Mouse (Mus musculus) neural tube, embryonic 11.5 days (tissue): ENCODE results near the gene Arhgef3. TPM values are rescaled to one million over a fixed set of nuclear protein-coding genes. Genes with fewer than 3 reads are reported as not detected.

Source experiments
- ATAC-seq: fragments of 200-750 bp; cut with Nextera tagmentation; 2 replicates; pipeline ENCODE4 v1.8.0; 2017; ENCODE audit warnings: moderate number of reproducible peaks, mild to moderate bottlenecking, moderate TSS enrichment, moderate library complexity; ENCODE audit not compliant: insufficient read depth, low FRiP score, low TSS enrichment
- DNase-seq: peaks from one replicate; pipeline ENCODE4 v3.0.0-alpha.2; 2015; ENCODE audit warnings: low spot score
- H3K27ac ChIP-seq: fragments of 300-500 bp; sonication (generic); 2 replicates; pipeline ENCODE4 v1.5.1; 2014; ENCODE audit warnings: low read depth, mild to moderate bottlenecking, low read length
- H3K27me3 ChIP-seq: fragments of 300-500 bp; sonication (generic); 2 replicates; pipeline ENCODE4 v1.6.1; 2014; ENCODE audit warnings: mild to moderate bottlenecking, low read length, mixed read lengths; ENCODE audit not compliant: control insufficient read depth, insufficient read depth
- H3K36me3 ChIP-seq: fragments of 300-500 bp; sonication (generic); 2 replicates; pipeline ENCODE4 v1.6.1; 2014; ENCODE audit warnings: mild to moderate bottlenecking, low read length, moderate library complexity, mixed read lengths; ENCODE audit not compliant: control insufficient read depth, insufficient read depth
- H3K4me1 ChIP-seq: fragments of 300-500 bp; sonication (generic); 2 replicates; pipeline ENCODE4 v1.6.1; 2014; ENCODE audit warnings: low read length, mixed read lengths; ENCODE audit not compliant: control insufficient read depth, insufficient read depth
- H3K4me2 ChIP-seq: fragments of 300-500 bp; sonication (generic); 2 replicates; pipeline ENCODE4 v1.6.1; 2014; ENCODE audit warnings: low read depth, mild to moderate bottlenecking, moderate library complexity
- H3K4me3 ChIP-seq: fragments of 300-500 bp; sonication (generic); 2 replicates; pipeline ENCODE4 v1.5.1; 2014; ENCODE audit warnings: low read depth, low read length
- H3K9ac ChIP-seq: fragments of 300-500 bp; sonication (generic); 2 replicates; pipeline ENCODE4 v1.6.1; 2014; ENCODE audit warnings: mild to moderate bottlenecking, low read length
- H3K9me3 ChIP-seq: fragments of 300-500 bp; sonication (generic); 2 replicates; pipeline ENCODE4 v1.6.1; 2016; ENCODE audit warnings: low read length; ENCODE audit not compliant: control insufficient read depth
- WGBS: fragments of 180-500 bp; shearing (Covaris S2); extraction: QIAGEN DNeasy Blood & Tissue Kit; methylation state at CpG from one replicate; pipeline ENCODE4 v1.1.7; 2014; 5-methylcytosine and 5-hydroxymethylcytosine counted together
- polyA plus RNA-seq: library from polyadenylated mRNA; unstranded; fragments of >200 nt; fragmentation: Nextera tagmentation; extraction: Ambion mirVana; gene quantifications from 2 replicates; pipeline ENCODE4 v1.2.1, GENCODE M21; 2014

Arhgef3 gene
- polyA plus RNA-seq, 1 experiment from 2014 or later: 5.1 TPM

- no peak for ATAC-seq
- 81% methylated on average over 5 of the region's 5 CpGs for WGBS
- no peaks in the 10 kb centered on the region for H3K9me3 ChIP-seq
- H3K9ac ChIP-seq: no peak overlapping the region
- H3K27me3 ChIP-seq: no peaks in the 10 kb centered on the region
- no peak overlapping the region for H3K27ac ChIP-seq
- no peaks in the 10 kb centered on the region for H3K36me3 ChIP-seq
- no peak for DNase-seq
- no peaks in the 10 kb centered on the region for H3K4me1 ChIP-seq
- no peak overlapping the region for H3K4me2 ChIP-seq
- H3K4me3 ChIP-seq: no peak overlapping the region
These were observed 182.3 kb downstream of the Arhgef3 start for GRCm38 (mm10) chr14:27296987-27297386.

- H3K27me3 ChIP-seq: no peaks in the 10 kb centered on the region
- DNase-seq: no peak
- H3K4me2 ChIP-seq: no peak overlapping the region
- no peaks in the 10 kb centered on the region for H3K4me1 ChIP-seq
- WGBS: 77% methylated on average over 2 of the region's 2 CpGs
- H3K9me3 ChIP-seq: no peaks in the 10 kb centered on the region
- ATAC-seq: no peak
- H3K27ac ChIP-seq: no peak overlapping the region
- no peaks in the 10 kb centered on the region for H3K36me3 ChIP-seq
- H3K4me3 ChIP-seq: no peak overlapping the region
- H3K9ac ChIP-seq: no peak overlapping the region
These were observed 184.2 kb downstream of the Arhgef3 start for GRCm38 (mm10) chr14:27298875-27299274.

GRCm38 (mm10) chr14:27299705-27300104 lies 185.0 kb downstream of the Arhgef3 start:
- no peak overlapping the region for H3K4me2 ChIP-seq
- no peaks in the 10 kb centered on the region for H3K27me3 ChIP-seq
- DNase-seq (no peak), ATAC-seq (no peak)
- H3K9ac ChIP-seq: no peak overlapping the region
- no peaks in the 10 kb centered on the region for H3K36me3 ChIP-seq
- WGBS: 81% methylated on average over 4 of the region's 4 CpGs
- no peaks in the 10 kb centered on the region for H3K4me1 ChIP-seq
- H3K27ac ChIP-seq: no peak overlapping the region
- no peaks in the 10 kb centered on the region for H3K9me3 ChIP-seq
- H3K4me3 ChIP-seq: no peak overlapping the region

GRCm38 (mm10) chr14:27301768-27302499 lies 187.2 kb downstream of the Arhgef3 start:
- Histone ChIP-seq H3K36me3 (no peaks in the 10 kb centered on the region), H3K9me3 (no peaks in the 10 kb centered on the region), H3K4me1 (no peaks in the 10 kb centered on the region), H3K9ac (no peak overlapping the region), H3K27me3 (no peaks in the 10 kb centered on the region), H3K27ac (no peak overlapping the region), H3K4me2 (no peak overlapping the region), H3K4me3 (no peak overlapping the region)
- WGBS: 86% methylated on average over 5 of the region's 5 CpGs
- DNase-seq (no peak), ATAC-seq (no peak)

GRCm38 (mm10) chr14:27303294-27303693 lies 188.6 kb downstream of the Arhgef3 start:
- Histone ChIP-seq H3K9me3 (no peaks in the 10 kb centered on the region), H3K4me1 (no peaks in the 10 kb centered on the region), H3K27me3 (no peaks in the 10 kb centered on the region), H3K4me3 (no peak overlapping the region), H3K9ac (no peak overlapping the region), H3K27ac (no peak overlapping the region), H3K36me3 (no peaks in the 10 kb centered on the region), H3K4me2 (no peak overlapping the region)
- ATAC-seq (no peak), DNase-seq (no peak)
- 80% methylated on average over 4 of the region's 4 CpGs for WGBS

GRCm38 (mm10) chr14:27304408-27304807 lies 189.7 kb downstream of the Arhgef3 start:
- Histone ChIP-seq H3K27me3 (no peaks in the 10 kb centered on the region), H3K9ac (no peak overlapping the region), H3K36me3 (no peaks in the 10 kb centered on the region), H3K4me2 (no peak overlapping the region), H3K27ac (no peak overlapping the region), H3K4me3 (no peak overlapping the region), H3K4me1 (no peaks in the 10 kb centered on the region), H3K9me3 (no peaks in the 10 kb centered on the region)
- DNase-seq: no peak
- no peak for ATAC-seq
- 78% methylated on average over 4 of the region's 4 CpGs for WGBS

- H3K9ac ChIP-seq: no peak overlapping the region
- H3K4me1 ChIP-seq: no peaks in the 10 kb centered on the region
- H3K9me3 ChIP-seq: no peaks in the 10 kb centered on the region
- WGBS: 79% methylated on average over 3 of the region's 3 CpGs
- ATAC-seq (no peak), DNase-seq (no peak)
- H3K27me3 ChIP-seq: no peaks in the 10 kb centered on the region
- H3K27ac ChIP-seq: no peak overlapping the region
- no peak overlapping the region for H3K4me3 ChIP-seq
- no peaks in the 10 kb centered on the region for H3K36me3 ChIP-seq
- H3K4me2 ChIP-seq: no peak overlapping the region
These were observed 194.1 kb downstream of the Arhgef3 start for GRCm38 (mm10) chr14:27308761-27309160.

- H3K36me3 ChIP-seq: no peaks in the 10 kb centered on the region
- no peak for DNase-seq
- ATAC-seq: no peak
These were observed 196.0 kb downstream of the Arhgef3 start for GRCm38 (mm10) chr14:27310559-27311242.

GRCm38 (mm10) chr14:27312380-27312779 lies 197.7 kb downstream of the Arhgef3 start:
- Histone ChIP-seq H3K4me1 (no peaks in the 10 kb centered on the region), H3K9ac (no peak overlapping the region), H3K27me3 (no peaks in the 10 kb centered on the region), H3K4me2 (no peak overlapping the region), H3K9me3 (no peaks in the 10 kb centered on the region), H3K27ac (no peak overlapping the region), H3K36me3 (no peaks in the 10 kb centered on the region), H3K4me3 (no peak overlapping the region)
- DNase-seq (no peak), ATAC-seq (no peak)
- WGBS: 95% methylated on average over 1 of the region's 1 CpGs

More at GRCm38 (mm10) chr14:27310559-27311242, 196.0 kb downstream of the Arhgef3 start:
- Histone ChIP-seq H3K4me1 (no peaks in the 10 kb centered on the region), H3K27me3 (no peaks in the 10 kb centered on the region), H3K9ac (no peak overlapping the region), H3K4me2 (no peak overlapping the region), H3K4me3 (no peak overlapping the region), H3K9me3 (no peaks in the 10 kb centered on the region), H3K27ac (no peak overlapping the region)
- WGBS: 80% methylated on average over 4 of the region's 4 CpGs
